Mouse (Mus musculus) C2C12 (cell line): ENCODE measurements around the gene Sult2a5. TPM values are rescaled to one million over a fixed set of nuclear protein-coding genes. Genes with fewer than 3 reads are reported as not detected.

ENCODE experiments used
- H3K27me3 ChIP-seq: one replicate; pipeline ENCODE4 v1.6.1; 2011; ENCODE audit not compliant: control insufficient read depth, insufficient read depth, insufficient read length
- H3K36me3 ChIP-seq: one replicate; pipeline ENCODE4 v1.6.1; 2011; ENCODE audit not compliant: control insufficient read depth, insufficient read depth
- H3K4me3 ChIP-seq: one replicate; pipeline ENCODE4 v1.5.1; 2011; ENCODE audit warnings: mild to moderate bottlenecking, control low read depth; ENCODE audit not compliant: poor library complexity, insufficient read depth, severe bottlenecking
- H3K79me2 ChIP-seq: one replicate; pipeline ENCODE4 v1.6.1; 2011; ENCODE audit not compliant: control insufficient read depth, insufficient read depth
- H3K79me3 ChIP-seq: one replicate; pipeline ENCODE4 v1.6.1; 2011; ENCODE audit warnings: low read depth, control low read depth
- H3ac ChIP-seq: one replicate; pipeline ENCODE3; 2011; ENCODE audit warnings: low read depth; ENCODE audit not compliant: control insufficient read depth, insufficient read length
- CTCF ChIP-seq: IDR thresholded peaks from one replicate; pipeline ENCODE4 v1.5.1; 2011; ENCODE audit not compliant: control insufficient read depth, insufficient read depth, insufficient read length
- long read RNA-seq, 2 experiments: library from polyadenylated mRNA; unstranded; transcript quantifications; one replicate each; pipeline ENCODE4 v2.0.0; 2019 to 2020
- polyA plus RNA-seq: library from polyadenylated mRNA; unstranded; fragments of >200 nt; fragmentation: generic; extraction: Trizol; gene quantifications from one replicate; pipeline ENCODE4 v1.2.1, GENCODE M21; 2012; ENCODE audit warnings: missing spikeins

Gene Sult2a5
- polyA plus RNA-seq = not detected
- long read RNA-seq, experiment 1 = 0 reads
- long read RNA-seq, experiment 2 = 0 reads

DNA sequence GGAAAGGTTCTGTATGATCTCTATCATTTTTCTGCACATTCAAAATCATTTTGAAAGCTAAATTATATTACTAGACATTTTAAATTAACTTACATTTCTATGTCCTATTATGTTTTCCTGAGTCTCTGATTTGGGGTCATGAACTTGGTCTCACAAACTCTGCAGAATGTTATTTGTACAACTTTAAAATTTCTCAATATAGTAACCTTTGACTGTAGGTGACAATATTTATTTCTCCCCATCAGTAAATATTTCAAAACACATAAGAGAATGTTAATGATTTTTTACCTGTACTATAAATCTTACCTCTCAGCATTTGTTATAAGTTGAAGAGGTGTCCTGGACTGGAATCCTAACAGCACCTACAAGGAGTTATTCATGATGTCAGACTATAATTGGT, at the start of gene Sult2a5:
Gene Sult2a5, plus strand, starts transcription at position 301 of the 400 bp plus-strand sequence.
- no peak within 1 kb of the TSS for H3K4me3 ChIP-seq
- no peak within 1 kb of the TSS for H3ac ChIP-seq

More for the DNA sequence above, at the start of gene Sult2a5:
- no peaks in the 10 kb centered on the region for H3K79me3 ChIP-seq
- no peaks in the 10 kb centered on the region for H3K36me3 ChIP-seq
- no peaks in the 10 kb centered on the region for H3K27me3 ChIP-seq
- no peak for TF ChIP-seq CTCF
- no peaks in the 10 kb centered on the region for H3K79me2 ChIP-seq

Other genes with a start within 250 kb of the Sult2a5 start
- not detected for gene Cabp5, start 225.8 kb upstream of the Sult2a5 start, polyA plus RNA-seq
- not detected for gene Bsph1, start 173.1 kb upstream of the Sult2a5 start, polyA plus RNA-seq
- not detected for gene Bsph2, start 52.9 kb upstream of the Sult2a5 start, polyA plus RNA-seq
- not detected for gene Sult2a2, start 109.5 kb downstream of the Sult2a5 start, polyA plus RNA-seq
- not detected for gene Sult2a1, start 213.4 kb downstream of the Sult2a5 start, polyA plus RNA-seq